Mouse (Mus musculus): Measurements from ENCODE around the gene Hist1h2ah. TPM values are rescaled to one million over a fixed set of nuclear protein-coding genes. Genes with fewer than 3 reads are reported as not detected.

The Hist1h2ah gene
- total RNA-seq, 2 experiments from 2014 or later, result 38.2 to 41.7 TPM

- intact Hi-C loops (cut with DNase I), result loop anchor here (5.0 to 10.0 kb wide), 4 partner anchors 1364 to 1704 kb away; partner anchors contain the start of genes Hist1h2ac, Hist1h2af, Hist1h2bb and Hist1h2bc
- DNase-seq (ENCODE audit: low spot score in 2 of 2), result peak; percentile 96 to 98
Measured at GRCm38 (mm10) chr13:22041142-22041536, 5.8 kb upstream of the Hist1h2ah start, which contains the start of gene Hist1h4i. Gene Hist1h4i, minus strand, starts transcription at chr13:22041362.

GRCm38 (mm10) chr13:22040464-22041141 lies 5.2 kb upstream of the Hist1h2ah start:
- intact Hi-C loops (cut with DNase I), result loop anchor here (5.0 to 10.0 kb wide), 4 partner anchors 1364 to 1704 kb away; partner anchors contain the start of genes Hist1h2ac, Hist1h2af, Hist1h2bb and Hist1h2bc

DNA sequence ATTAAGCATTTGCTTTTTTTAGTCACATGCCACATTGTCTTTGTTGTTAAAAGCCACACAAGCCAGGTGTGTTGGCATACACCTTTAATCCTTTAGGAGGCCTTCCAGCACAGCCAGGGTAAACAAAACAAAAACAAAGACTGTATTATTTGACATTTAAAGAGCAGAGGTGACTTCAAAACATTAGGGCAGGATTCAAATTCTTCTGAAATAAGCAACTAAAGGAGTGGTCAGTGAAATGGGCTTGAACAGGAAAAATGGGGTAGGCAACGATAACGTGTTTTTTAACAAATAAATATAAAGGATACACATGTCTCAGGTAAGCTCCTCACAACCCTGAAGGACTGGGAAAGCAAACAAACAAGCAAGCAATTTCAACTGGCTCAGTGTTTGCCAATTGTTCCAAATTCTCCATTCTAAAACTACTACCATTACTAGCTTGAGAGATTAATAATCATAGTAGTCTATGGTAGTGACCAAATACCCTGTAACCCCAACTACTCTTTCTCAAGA lies 4.6 kb upstream of the Hist1h2ah start:
- no peak for DNase-seq (ENCODE audit: low spot score in 2 of 2)
- intact Hi-C loops (cut with DNase I), result loop anchor here (5.0 to 10.0 kb wide), 4 partner anchors 1365 to 1705 kb away; partner anchors contain the start of genes Hist1h2ac, Hist1h2af, Hist1h2bb and Hist1h2bc

More at GRCm38 (mm10) chr13:22040464-22041141, 5.2 kb upstream of the Hist1h2ah start:
- DNase-seq (ENCODE audit: low spot score in 2 of 2), result peak in 1 of 2 experiments; percentile 38

DNA sequence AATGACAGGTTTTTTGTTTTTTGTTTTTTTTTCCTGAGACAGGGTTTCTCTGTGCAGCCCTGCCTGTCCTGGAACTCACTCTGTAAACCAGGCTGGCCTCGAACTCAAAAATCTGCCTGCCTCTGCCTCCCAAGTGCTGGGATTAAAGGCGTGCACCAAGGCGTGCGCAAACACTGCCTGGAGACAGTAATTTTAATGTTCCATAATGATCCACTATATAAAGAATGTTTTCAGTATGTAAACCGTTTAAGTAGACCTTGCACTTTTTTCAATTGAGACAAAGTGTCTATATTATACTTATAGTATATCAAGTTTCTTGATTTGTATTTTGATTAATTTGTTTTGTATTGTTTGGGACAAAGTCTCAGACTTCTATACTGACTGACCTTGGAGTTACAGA lies 4.0 kb upstream of the Hist1h2ah start:
- intact Hi-C loops (cut with DNase I), result no loop called here
- no peak for DNase-seq (ENCODE audit: low spot score in 2 of 2)

GRCm38 (mm10) chr13:22037415-22037814 lies 2.0 kb upstream of the Hist1h2ah start:
- intact Hi-C loops (cut with DNase I), result no loop called here
- DNase-seq (ENCODE audit: low spot score in 2 of 2), result no peak

DNA sequence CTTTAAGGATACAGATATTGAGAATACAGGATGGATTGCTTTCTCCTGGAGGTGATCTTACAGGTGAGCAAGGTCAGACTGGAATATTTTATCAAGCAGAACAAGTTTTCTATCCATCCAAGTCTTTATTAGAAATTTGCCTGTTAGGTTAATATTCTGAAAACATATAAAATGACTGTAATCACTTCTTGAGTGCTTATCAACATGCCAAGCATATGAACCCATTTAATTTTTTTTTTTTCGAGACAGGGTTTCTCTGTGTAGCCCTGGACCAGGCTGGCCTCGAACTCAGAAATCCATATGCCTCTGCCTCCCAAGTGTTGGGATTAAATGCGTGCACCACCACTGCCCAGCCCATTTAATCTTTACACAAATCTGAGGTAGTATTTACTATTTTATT lies 1.6 kb upstream of the Hist1h2ah start:
- no peak for DNase-seq (ENCODE audit: low spot score in 2 of 2)
- intact Hi-C loops (cut with DNase I), result no loop called here

- no peak for DNase-seq (ENCODE audit: low spot score in 2 of 2)
- intact Hi-C loops (cut with DNase I), result no loop called here
Measured at GRCm38 (mm10) chr13:22036149-22036956, 985 bp upstream of the Hist1h2ah start.

GRCm38 (mm10) chr13:22034443-22035266 lies 713 bp downstream of the Hist1h2ah start:
- no peak for DNase-seq (ENCODE audit: low spot score in 2 of 2)
- intact Hi-C loops (cut with DNase I), result no loop called here

DNA sequence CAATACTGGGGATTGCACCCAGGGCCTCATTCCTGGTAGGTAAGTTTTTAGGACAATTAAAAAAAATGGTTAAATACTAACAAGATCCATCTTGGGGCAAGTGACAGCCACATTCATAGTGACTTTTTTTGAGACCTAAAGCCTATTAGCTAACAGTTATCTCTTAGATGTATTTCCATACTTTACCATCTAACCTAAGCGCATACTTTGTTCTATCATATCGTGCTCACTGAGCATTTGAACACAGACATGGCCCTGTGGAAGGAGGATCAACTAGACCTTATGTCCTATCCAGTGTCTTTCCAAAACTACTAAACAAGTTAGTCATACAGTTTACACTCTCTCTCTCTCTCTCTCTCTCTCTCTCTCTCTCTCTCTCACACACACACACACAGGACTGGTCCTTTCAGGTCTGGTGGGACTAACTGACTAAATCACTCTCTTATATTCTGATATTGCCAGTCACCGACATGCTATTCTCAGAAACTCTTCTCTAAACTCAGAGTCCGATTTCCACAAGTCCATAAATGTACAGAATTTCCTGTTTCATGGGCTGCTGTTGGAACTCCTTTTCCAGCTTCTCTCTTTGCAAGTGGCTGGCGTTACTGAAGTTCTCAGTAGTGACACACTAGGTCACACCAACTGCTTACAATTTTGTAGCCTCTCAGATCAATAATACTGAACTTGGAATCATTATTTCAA lies 1.5 kb downstream of the Hist1h2ah start:
- no peak for DNase-seq (ENCODE audit: low spot score in 2 of 2)
- intact Hi-C loops (cut with DNase I), result no loop called here

DNA sequence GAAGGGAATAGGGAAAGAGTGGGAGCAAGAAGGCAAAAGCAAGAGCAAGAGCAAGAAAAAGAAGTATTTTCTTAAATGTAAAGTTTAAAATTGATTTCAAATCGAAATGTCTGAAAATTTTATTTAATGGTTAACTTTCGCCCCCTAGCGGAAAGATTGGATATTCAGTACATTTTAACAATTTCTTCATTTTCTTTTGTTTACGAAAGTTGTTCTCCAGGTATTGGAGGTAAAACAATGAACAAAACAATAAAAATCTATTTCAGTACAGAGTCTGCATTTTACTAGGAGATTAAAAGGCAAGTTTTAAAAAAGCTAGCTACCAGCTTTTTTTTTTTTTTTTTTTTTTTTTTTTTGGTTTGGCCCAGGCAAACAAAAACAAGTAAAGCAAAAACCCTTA lies 4.9 kb downstream of the Hist1h2ah start:
- intact Hi-C loops (cut with DNase I), result loop anchor here (1.0 kb wide), 1 partner anchor 56 kb away; no protein-coding TSS in a partner anchor
- DNase-seq (ENCODE audit: low spot score in 2 of 2), result no peak

GRCm38 (mm10) chr13:22029928-22030327 lies 5.4 kb downstream of the Hist1h2ah start:
- DNase-seq (ENCODE audit: low spot score in 2 of 2), result no peak
- intact Hi-C loops (cut with DNase I), result loop anchor here (1.0 to 10.0 kb wide), 3 partner anchors 56 to 1487 kb away; no protein-coding TSS in a partner anchor

DNA sequence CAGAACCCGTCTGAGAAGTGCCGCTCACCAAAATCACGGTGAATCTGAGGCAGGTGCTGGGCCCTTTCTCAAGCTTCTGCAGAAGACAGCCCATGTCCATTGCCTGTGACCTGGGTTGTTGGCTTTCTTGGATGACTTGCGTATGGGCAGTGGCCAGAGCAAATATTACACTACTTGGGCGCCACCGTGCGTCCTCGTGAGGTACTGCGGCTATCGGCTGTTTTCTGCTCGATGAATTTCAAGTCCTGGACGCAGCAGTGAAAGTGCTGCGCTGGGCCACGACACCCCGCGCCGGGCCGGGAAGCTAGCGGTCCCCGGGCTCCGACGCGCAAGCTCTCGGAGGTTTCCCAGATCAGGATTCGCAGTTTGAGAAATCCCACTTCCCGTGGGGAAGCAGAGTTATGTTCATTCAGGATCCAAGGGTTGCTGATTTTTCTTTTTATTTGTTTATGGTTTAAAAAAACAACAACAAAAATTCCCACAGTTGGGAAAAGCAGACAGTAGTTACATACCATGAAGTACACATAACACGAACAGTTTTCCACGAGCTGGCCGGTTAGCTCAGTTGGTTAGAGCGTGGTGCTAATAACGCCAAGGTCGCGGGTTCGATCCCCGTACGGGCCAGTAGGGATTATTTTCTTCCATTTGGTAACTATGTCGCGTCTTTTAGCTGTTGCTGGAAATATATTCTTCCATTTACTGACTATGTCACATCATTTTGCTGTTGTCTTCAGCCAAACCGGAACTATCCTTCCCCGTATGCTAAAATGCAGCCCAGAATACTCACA lies 6.5 kb downstream of the Hist1h2ah start:
- intact Hi-C loops (cut with DNase I), result loop anchor here (5.0 to 10.0 kb wide), 2 partner anchors 1406 to 1488 kb away; no protein-coding TSS in a partner anchor

DNA sequence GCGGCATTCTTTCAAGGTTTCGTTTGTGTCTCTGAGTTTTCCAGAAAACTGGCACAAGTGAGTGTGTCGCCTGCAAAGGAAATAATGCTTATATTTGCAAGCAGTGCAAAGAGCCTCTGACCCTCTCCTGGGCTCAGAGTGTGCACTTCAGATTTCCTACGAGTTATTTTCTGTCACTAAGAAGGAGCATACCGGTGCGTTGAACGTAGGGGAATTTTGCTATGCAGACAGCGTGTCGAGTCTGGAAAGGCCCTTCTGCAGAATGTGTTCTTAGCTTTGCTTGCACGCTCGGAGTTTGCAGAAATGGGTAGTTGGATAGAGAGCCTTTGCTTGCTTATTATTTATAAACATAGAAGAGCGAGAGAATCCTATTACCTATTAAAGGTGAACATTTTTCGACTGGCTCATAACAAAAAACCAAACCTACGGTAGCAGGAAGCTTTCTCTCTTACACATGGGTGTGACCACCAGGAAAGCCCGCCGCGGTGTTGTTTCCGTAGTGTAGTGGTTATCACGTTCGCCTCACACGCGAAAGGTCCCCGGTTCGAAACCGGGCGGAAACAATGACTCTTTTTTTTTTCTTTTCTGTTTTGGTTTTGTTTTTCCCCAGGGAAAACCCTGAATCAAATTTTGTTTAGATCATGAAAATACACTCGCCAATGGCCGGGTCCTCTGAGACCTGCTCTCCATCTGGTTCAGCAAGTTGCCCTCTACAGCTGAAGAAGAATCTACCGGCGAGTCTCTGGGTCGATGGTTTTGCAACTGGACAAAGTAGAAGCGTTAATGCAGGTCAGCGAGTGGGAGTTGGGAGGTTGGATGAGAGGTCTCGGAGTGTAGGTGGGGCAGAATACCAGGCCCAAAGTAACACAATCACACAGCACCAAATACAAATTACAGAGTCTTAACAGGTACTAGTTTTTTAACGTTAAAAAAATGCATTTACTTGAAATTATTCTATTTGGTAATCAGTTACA lies 9.0 kb downstream of the Hist1h2ah start:
- peak; percentile 84 to 92 for DNase-seq (ENCODE audit: low spot score in 2 of 2)
- intact Hi-C loops (cut with DNase I), result loop anchor here (1.0 to 10.0 kb wide), 3 partner anchors 52 to 1491 kb away; no protein-coding TSS in a partner anchor

More for the DNA sequence above, 6.5 kb downstream of the Hist1h2ah start:
- peak; percentile 94 to 95 for DNase-seq (ENCODE audit: low spot score in 2 of 2)

DNA sequence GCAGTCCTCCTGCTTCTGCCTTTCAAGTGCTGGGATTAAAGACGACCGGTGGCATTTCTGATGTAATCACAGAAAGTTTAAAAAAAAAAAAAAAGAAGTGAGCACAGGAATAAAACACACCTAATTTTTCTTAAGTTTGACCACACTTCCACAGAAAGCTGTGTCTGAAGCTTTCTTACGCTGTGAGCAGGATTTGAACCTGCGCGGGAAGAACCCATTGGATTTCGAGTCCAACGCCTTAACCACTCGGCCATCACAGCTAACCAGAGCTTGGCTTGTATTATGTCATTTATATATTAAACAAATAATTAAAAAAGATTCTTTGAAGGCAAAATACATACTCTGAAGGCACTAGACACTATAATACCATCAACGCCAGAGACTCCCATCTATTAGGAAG lies 13.1 kb downstream of the Hist1h2ah start:
- peak; percentile 74 to 81 for DNase-seq (ENCODE audit: low spot score in 2 of 2)
- intact Hi-C loops (cut with DNase I), result loop anchor here (5.0 to 10.0 kb wide), 2 partner anchors 105 to 1413 kb away; no protein-coding TSS in a partner anchor

DNA sequence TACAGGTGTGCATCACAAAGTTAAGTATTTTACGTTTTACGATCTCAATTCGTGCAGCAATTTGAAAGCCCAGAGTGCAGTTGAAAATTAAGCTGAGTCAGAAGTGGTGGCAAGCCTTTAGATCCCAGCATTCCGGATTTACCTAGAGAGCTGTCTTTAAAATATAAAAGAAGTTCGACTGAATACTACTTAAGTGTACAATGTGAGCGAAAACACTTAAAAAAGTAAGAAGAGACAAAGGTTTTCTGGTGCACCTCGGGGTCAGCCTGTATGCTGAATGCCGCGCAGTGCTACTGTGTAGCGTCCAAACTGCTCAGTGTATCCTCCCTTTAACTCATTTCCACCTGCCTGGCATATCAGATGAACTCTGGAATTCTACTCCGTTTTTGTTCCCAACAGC lies 13.8 kb downstream of the Hist1h2ah start:
- intact Hi-C loops (cut with DNase I), result loop anchor here (5.0 to 10.0 kb wide), 2 partner anchors 104 to 1413 kb away; no protein-coding TSS in a partner anchor
- no peak for DNase-seq (ENCODE audit: low spot score in 2 of 2)

DNA sequence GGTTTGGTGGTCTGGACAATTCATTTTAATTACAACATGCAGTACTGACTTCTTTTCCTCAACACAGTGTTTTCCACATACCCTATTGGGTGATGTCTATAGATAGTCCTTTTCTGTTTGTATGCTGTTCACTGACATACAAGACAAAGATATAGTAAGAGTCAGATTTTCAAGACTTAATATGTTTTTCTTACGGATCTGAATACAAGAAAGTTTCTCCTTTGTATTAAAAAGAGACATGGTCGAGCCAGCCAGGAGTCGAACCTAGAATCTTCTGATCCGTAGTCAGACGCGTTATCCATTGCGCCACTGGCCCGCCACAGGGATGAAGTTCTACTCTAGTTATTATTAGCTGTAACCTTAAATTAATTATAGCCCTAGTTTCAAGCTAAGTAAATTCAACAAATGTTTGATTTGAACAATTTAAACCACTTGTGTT lies 14.4 kb downstream of the Hist1h2ah start:
- intact Hi-C loops (cut with DNase I), result loop anchor here (5.0 to 10.0 kb wide), 2 partner anchors 104 to 1414 kb away; no protein-coding TSS in a partner anchor
- DNase-seq (ENCODE audit: low spot score in 2 of 2), result peak; percentile 55 to 69
